Mouse (Mus musculus) lung, embryonic 16.5 days (tissue): ENCODE measurements around the gene Il15. TPM values are rescaled to one million over a fixed set of nuclear protein-coding genes. Genes with fewer than 3 reads are reported as not detected.

ENCODE experiments used
- ATAC-seq: fragments of 200-750 bp; cut with Nextera tagmentation; 2 replicates; pipeline ENCODE4 v1.8.0; 2017; ENCODE audit warnings: low read depth, mild to moderate bottlenecking, moderate library complexity
- H3K27ac ChIP-seq: fragments of 300-500 bp; sonication (generic); 2 replicates; pipeline ENCODE4 v1.5.1; 2014; ENCODE audit warnings: mild to moderate bottlenecking, control low read depth, low read length
- H3K27me3 ChIP-seq: fragments of 300-500 bp; sonication (generic); 2 replicates; pipeline ENCODE4 v1.6.1; 2014; ENCODE audit warnings: low read depth, low read length, mixed read lengths; ENCODE audit not compliant: control insufficient read depth, insufficient read depth
- H3K36me3 ChIP-seq: fragments of 300-500 bp; sonication (generic); 2 replicates; pipeline ENCODE4 v1.6.1; 2014; ENCODE audit warnings: low read length; ENCODE audit not compliant: control insufficient read depth, insufficient read depth
- H3K4me1 ChIP-seq: fragments of 300-500 bp; sonication (generic); replicated peaks from 2 replicates; pipeline ENCODE4 v1.6.1; 2014; ENCODE audit warnings: low read length, mixed read lengths; ENCODE audit not compliant: control insufficient read depth, insufficient read depth
- H3K4me2 ChIP-seq: fragments of 300-500 bp; sonication (generic); 2 replicates; pipeline ENCODE4 v1.6.1; 2014; ENCODE audit warnings: low read depth, low read length, control low read depth
- H3K4me3 ChIP-seq: fragments of 300-500 bp; sonication (generic); 2 replicates; pipeline ENCODE4 v1.5.1; 2014; ENCODE audit warnings: mild to moderate bottlenecking, low read length, control low read depth
- H3K9ac ChIP-seq: fragments of 300-500 bp; sonication (generic); 2 replicates; pipeline ENCODE4 v1.6.1; 2014; ENCODE audit warnings: low read length, control low read depth
- H3K9me3 ChIP-seq: fragments of 300-500 bp; sonication (generic); 2 replicates; pipeline ENCODE4 v1.6.1; 2016; ENCODE audit warnings: low read length; ENCODE audit not compliant: control insufficient read depth
- WGBS: fragments of 180-500 bp; shearing (Covaris S2); extraction: QIAGEN DNeasy Blood & Tissue Kit; methylation state at CpG from one replicate; pipeline ENCODE4 v1.1.7; 2014; 5-methylcytosine and 5-hydroxymethylcytosine counted together
- polyA plus RNA-seq: library from polyadenylated mRNA; unstranded; fragments of >200 nt; fragmentation: Nextera tagmentation; extraction: Ambion mirVana; gene quantifications from 2 replicates; pipeline ENCODE4 v1.2.1, GENCODE M21; 2015

The Il15 gene
- polyA plus RNA-seq, 1 experiment from 2014 or later: 9.9 TPM

- no peak for ATAC-seq
- no peaks in the 10 kb centered on the region for H3K27me3 ChIP-seq
- H3K4me3 ChIP-seq: peak overlapping the region; percentile 31
- 0 out of 2 replicates have a peak overlapping the region, but pooled peaks have one; percentile 5 for H3K27ac ChIP-seq
- no peak overlapping the region for H3K9ac ChIP-seq
- 28% methylated on average over 2 of the region's 2 CpGs for WGBS
- H3K36me3 ChIP-seq: no peaks in the 10 kb centered on the region
- peaks cover 16% of the 10 kb centered on the region; the same call in 1 of the 2 replicates for H3K4me1 ChIP-seq
- peak overlapping the region; percentile 44 for H3K4me2 ChIP-seq
- H3K9me3 ChIP-seq: no peaks in the 10 kb centered on the region
Observed at GRCm38 (mm10) chr8:82401059-82401458, 2.0 kb downstream of the Il15 start.

- Histone ChIP-seq H3K27me3 (no peaks in the 10 kb centered on the region), H3K36me3 (no peaks in the 10 kb centered on the region), H3K9me3 (no peaks in the 10 kb centered on the region), H3K9ac (no peak overlapping the region), H3K4me1 (peaks cover 16% of the 10 kb centered on the region; the same call in 1 of the 2 replicates), H3K4me3 (no peak overlapping the region; the same call in 1 of the 2 replicates), H3K27ac (no peak overlapping the region), H3K4me2 (peak overlapping the region; percentile 17; the same call in 1 of the 2 replicates)
- WGBS: 0% methylated on average over 2 of the region's 2 CpGs
- ATAC-seq: no peak
Observed at GRCm38 (mm10) chr8:82400376-82400775, 2.6 kb downstream of the Il15 start.

GRCm38 (mm10) chr8:82398546-82398945 lies 4.5 kb downstream of the Il15 start:
- Histone ChIP-seq H3K4me3 (no peak overlapping the region), H3K4me2 (no peak overlapping the region), H3K4me1 (peaks cover 16% of the 10 kb centered on the region; the same call in 1 of the 2 replicates), H3K27ac (no peak overlapping the region), H3K9me3 (no peaks in the 10 kb centered on the region), H3K9ac (no peak overlapping the region), H3K36me3 (no peaks in the 10 kb centered on the region), H3K27me3 (no peaks in the 10 kb centered on the region)
- ATAC-seq: no peak
- 77% methylated on average over 2 of the region's 2 CpGs for WGBS

GRCm38 (mm10) chr8:82391258-82391657 lies 11.8 kb downstream of the Il15 start:
- Histone ChIP-seq H3K4me2 (no peak overlapping the region), H3K4me3 (no peak overlapping the region)

GRCm38 (mm10) chr8:82388356-82388902 lies 14.6 kb downstream of the Il15 start:
- H3K4me1 ChIP-seq: no peaks in the 10 kb centered on the region
- no peak overlapping the region for H3K4me3 ChIP-seq
- H3K27ac ChIP-seq: no peak overlapping the region
- WGBS: 65% methylated on average over 1 of the region's 1 CpGs
- H3K27me3 ChIP-seq: no peaks in the 10 kb centered on the region
- ATAC-seq: no peak
- H3K9ac ChIP-seq: no peak overlapping the region
- H3K9me3 ChIP-seq: no peaks in the 10 kb centered on the region
- H3K36me3 ChIP-seq: no peaks in the 10 kb centered on the region
- no peak overlapping the region for H3K4me2 ChIP-seq

More at GRCm38 (mm10) chr8:82391258-82391657, 11.8 kb downstream of the Il15 start:
- Histone ChIP-seq H3K36me3 (no peaks in the 10 kb centered on the region), H3K4me1 (no peaks in the 10 kb centered on the region), H3K27ac (no peak overlapping the region), H3K9me3 (no peaks in the 10 kb centered on the region), H3K9ac (no peak overlapping the region), H3K27me3 (no peaks in the 10 kb centered on the region)
- no peak for ATAC-seq

- no peaks in the 10 kb centered on the region for H3K27me3 ChIP-seq
- no peaks in the 10 kb centered on the region for H3K9me3 ChIP-seq
- no peak overlapping the region for H3K9ac ChIP-seq
- no peak overlapping the region for H3K4me2 ChIP-seq
- WGBS: 9% methylated on average over 1 of the region's 1 CpGs
- no peak overlapping the region for H3K27ac ChIP-seq
- no peaks in the 10 kb centered on the region for H3K4me1 ChIP-seq
- no peaks in the 10 kb centered on the region for H3K36me3 ChIP-seq
- ATAC-seq: peak; percentile 41; the same call in 1 of the 2 replicates
- no peak overlapping the region for H3K4me3 ChIP-seq
Observed at GRCm38 (mm10) chr8:82387614-82388013, 15.4 kb downstream of the Il15 start.

- Histone ChIP-seq H3K27me3 (no peaks in the 10 kb centered on the region), H3K4me1 (no peaks in the 10 kb centered on the region), H3K27ac (no peak overlapping the region), H3K9me3 (no peaks in the 10 kb centered on the region), H3K9ac (no peak overlapping the region), H3K4me3 (no peak overlapping the region), H3K36me3 (no peaks in the 10 kb centered on the region), H3K4me2 (no peak overlapping the region)
- ATAC-seq: no peak
Observed at GRCm38 (mm10) chr8:82385867-82386266, 17.2 kb downstream of the Il15 start.

GRCm38 (mm10) chr8:82384458-82385234 lies 18.4 kb downstream of the Il15 start:
- Histone ChIP-seq H3K4me1 (no peaks in the 10 kb centered on the region), H3K4me2 (no peak overlapping the region), H3K36me3 (no peaks in the 10 kb centered on the region), H3K4me3 (no peak overlapping the region), H3K27me3 (no peaks in the 10 kb centered on the region), H3K27ac (no peak overlapping the region), H3K9ac (no peak overlapping the region), H3K9me3 (no peaks in the 10 kb centered on the region)
- ATAC-seq: no peak
- WGBS: 21% methylated on average over 11 of the region's 11 CpGs

GRCm38 (mm10) chr8:82383346-82383745 lies 19.7 kb downstream of the Il15 start:
- no peak overlapping the region for H3K4me3 ChIP-seq
- H3K4me2 ChIP-seq: no peak overlapping the region
- 69% methylated on average over 3 of the region's 3 CpGs for WGBS
- H3K9me3 ChIP-seq: no peaks in the 10 kb centered on the region
- ATAC-seq: no peak
- no peaks in the 10 kb centered on the region for H3K36me3 ChIP-seq
- no peaks in the 10 kb centered on the region for H3K4me1 ChIP-seq
- no peak overlapping the region for H3K27ac ChIP-seq
- H3K9ac ChIP-seq: no peak overlapping the region
- H3K27me3 ChIP-seq: no peaks in the 10 kb centered on the region
